Mouse (Mus musculus) T-helper 17 cell (primary cell): ENCODE measurements around the gene Il20rb.

Experiments
- in situ Hi-C, 2 experiments: fragments of 300-600 bp; cut with MboI, MseI; formaldehyde crosslinking; loops; 1 replicate in 1 of 2; 2 replicates in 1 of 2; pipeline ENCODE4 v1.15.1; 2025; ENCODE audit warnings: high pct_unique_total_duplicates in 2 of 2

Il20rb gene

DNA sequence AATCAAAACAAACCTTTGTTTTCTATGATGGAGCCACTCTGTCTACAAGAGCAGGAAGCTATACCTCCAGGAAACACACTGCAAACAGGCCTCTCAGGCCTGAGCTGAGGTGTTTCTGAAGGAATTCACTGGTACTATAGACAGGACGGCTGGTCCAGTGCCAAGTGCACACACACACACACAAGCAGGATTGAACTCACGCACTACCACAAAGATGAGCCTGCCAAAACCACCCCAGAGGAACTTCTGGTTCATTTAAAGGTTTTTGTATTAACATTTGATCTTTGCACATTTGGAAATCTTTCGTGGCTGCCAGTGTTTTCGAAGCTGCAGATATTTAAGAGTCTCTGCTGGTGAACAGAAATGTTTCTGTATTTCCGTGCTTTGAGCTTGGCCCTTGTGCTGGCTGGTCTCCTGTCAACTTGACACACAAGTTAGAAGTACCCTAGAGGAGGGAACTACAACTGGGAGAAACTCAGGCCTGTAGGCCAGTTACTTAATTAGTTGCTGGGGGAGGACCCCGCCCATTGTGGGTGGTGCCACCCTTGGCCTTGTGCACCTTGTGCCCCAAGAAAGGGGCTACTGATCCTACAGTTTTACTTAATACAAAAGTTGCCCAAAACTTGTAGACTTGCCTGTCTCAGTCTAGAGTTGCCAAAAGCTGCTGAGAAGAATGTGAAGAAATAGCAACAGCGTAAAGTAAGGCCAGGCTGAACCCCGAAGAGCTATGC, 49.6 kb downstream of the Il20rb start:
- in situ Hi-C loops, result no loop called here

DNA sequence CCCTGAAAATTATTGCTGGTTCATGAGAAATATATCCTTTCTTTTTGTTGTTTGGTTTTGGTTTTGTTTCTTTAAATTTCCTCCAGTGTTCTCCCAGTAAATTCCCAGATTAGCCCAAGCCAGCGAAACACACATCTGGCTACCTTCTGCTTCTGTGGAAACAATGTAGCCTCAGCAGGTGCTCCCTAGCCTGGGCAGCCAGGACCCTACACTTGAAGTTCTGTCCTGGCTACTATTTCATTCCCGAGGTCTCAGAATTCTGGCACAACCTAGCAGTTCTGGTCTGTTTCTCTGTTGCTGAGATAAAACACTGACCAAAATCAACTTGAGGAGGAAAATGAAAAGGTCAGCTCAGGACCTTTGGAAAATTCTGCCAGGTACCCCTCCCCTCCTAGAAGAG, 55.2 kb downstream of the Il20rb start:
- in situ Hi-C loops, result no loop called here

DNA sequence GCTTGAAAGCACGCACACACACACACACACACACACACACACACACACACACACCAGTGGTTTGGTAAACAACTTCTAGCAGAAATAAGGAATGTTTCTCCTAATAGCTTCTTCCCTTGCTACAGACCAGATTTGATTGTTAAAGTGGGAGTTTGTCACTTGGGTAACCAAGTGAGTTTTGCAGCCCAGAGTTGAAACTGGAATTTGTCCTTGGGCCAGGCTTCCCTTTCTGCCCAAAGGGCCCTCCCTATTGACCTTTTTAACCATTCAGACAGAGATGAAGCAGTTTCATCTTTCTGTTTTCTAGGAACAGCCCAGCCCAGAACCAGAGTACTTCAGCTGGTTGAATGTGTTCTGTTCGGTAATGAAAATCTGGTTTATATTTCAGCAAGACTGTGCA, 55.7 kb downstream of the Il20rb start:
- in situ Hi-C loops, result no loop called here

DNA sequence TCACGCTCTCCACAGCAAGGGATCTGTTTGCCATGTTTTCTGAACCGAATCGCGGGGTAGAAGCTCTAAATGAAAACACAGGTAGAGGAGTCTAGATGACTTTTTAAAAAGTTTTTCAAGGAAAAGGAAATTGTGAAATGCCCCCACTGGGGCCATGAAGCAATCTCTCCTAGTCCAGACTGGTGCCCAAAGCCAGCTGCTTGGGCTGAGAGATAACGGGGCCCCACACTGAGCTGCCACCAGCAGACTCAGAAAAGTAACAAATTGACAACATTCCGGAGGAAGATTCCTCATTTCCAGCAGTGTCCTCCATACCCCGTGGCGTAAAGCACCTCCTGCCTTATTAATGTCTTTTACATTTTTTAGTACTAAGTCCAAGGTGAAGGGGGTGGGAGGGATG, 66.9 kb downstream of the Il20rb start:
- in situ Hi-C loops, result no loop called here

DNA sequence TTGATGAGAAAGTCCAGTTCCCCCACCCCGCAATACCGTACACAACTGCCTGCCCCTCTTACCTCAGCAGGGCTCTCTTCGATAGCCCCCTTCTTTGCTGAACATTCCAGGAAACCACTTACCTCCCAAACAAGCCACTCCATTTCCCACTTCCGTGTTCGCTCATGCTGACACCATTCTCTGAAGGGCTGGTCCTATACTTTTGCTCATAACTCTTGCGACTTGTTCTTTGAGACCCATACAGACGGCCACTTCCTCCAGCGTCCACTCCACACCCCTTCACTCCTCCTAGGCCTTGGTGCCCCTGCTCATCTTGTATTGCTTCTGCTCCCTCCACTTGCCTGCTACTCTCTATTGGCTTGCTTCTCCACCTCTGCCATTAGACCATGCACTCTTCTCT, 67.5 kb downstream of the Il20rb start:
- in situ Hi-C loops, result no loop called here

DNA sequence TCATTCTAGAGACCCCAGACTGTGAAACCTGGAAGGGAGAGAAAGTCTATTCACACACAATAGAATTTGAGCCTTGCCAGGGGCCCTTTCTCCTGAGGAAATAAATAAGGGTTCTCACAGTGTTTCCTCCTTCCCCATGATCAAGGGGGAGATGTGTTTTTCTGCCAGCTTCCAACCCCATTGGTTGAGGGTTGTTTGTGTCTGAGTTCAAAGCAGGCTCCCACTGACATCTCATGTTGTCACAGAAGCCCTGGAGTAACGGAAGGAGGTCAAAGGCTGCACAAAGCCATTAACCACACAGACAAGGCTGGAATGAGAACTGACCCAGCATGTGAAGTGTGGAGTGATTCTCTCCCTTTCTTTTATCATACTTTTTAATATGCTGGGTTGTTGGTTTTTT, 69.8 kb downstream of the Il20rb start:
- in situ Hi-C loops, result no loop called here

- in situ Hi-C loops, result no loop called here
Observed at GRCm38 (mm10) chr9:100416299-100416698, 70.3 kb downstream of the Il20rb start.

GRCm38 (mm10) chr9:100415328-100415979, 71.1 kb downstream of the Il20rb start:
- in situ Hi-C loops, result no loop called here
